Mouse (Mus musculus): ENCODE measurements around the gene Gm44503. TPM values are rescaled to one million over a fixed set of nuclear protein-coding genes. Genes with fewer than 3 reads are reported as not detected.

Gene Gm44503
- polyA plus RNA-seq, 1 experiment, result 0.01 TPM

DNA sequence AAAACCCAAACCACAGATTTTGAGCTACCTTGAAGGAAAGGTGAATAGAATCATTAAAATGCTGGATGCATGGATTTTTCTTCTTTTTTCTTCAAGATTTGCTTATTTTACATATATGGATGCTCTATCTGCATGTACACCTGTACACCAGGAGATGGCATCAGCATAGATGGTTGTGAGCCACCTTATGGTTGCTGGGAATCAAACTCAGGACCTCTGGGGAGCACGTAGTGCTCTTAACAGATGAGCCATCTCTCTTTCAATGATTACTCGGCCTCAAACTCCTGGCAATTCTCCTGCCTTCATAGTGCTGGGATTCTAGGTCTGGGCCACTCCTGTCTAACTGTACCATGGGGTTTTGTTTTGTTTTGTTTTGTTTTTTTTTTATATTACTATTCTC is 24.4 kb downstream of the Gm44503 start:
- Histone ChIP-seq H3K27me3 (ENCODE audit: control insufficient read depth, insufficient read depth, insufficient read length) (no peaks in the 10 kb centered on the region), H3K36me3 (ENCODE audit: control insufficient read depth, insufficient read depth) (no peaks in the 10 kb centered on the region), H3K4me2 (ENCODE audit: low read depth) (no peak overlapping the region), H3ac (ENCODE audit: control insufficient read depth, insufficient read length) (no peak overlapping the region), H3K4me3 (no peak overlapping the region), H3K79me2 (ENCODE audit: control insufficient read depth, insufficient read depth) (no peaks in the 10 kb centered on the region)
- no peak for TF ChIP-seq E2F4 (IDR thresholded peaks at IDR 0.05; ENCODE audit: insufficient read depth)
- no peak for TF ChIP-seq MYOG (IDR thresholded peaks at IDR 0.05; ENCODE audit: control insufficient read depth in 1 of 3, insufficient read depth in 1 of 3, insufficient read length in 2 of 3, low read depth in 2 of 3)

DNA sequence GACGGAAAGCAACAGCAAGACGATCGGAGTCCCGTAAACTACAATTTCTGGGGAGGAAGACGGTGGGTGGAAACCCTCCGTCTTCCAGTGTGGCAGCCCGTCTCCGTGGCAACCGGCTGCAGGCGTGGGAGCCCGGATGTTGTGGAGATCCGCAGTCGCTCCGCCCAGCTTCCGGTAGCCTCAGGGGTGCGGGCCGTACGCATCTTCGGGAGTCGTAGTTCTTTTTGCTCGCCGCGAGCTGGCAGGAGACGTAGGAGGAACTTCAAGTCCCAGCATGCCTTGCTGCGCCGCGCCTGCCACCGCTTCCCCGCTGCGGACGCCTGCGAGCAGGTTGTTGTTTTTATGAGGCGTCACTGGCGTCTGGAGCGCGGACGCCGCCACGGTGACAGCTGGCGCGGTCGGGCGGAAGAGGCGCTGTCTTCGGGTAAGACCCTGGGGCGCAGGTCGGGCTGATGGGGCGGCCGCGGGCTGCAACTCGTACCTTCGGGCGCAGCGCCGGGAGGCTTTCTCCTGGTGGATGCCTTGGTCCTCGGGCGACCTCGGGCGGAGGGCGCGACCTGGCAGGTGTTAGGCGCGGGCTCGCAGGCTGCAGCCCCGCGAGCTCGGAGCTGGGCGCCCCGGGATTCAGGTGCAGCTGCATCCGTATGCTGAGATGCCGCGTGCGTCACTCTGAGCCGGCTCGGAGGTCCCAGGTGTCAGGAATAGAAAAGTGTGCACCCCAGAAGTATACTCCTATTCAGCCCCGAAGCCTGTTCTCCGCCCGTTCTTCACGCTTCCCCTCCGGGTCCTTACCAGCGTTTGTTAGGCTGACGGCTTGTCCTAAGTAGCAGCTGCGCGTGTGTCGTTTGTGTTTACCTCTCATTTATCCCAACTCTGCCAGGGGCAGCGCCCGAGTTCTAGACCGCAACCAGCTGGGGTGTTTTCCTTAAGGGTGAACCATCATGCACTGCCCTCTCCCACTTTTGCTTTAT is 26.9 kb downstream of the Gm44503 start, which contains the start of the genes Ccpg1os and Ccpg1:
Gene Ccpg1os (minus strand): TSS at position 133 of the 971 bp plus-strand sequence.
Gene Ccpg1 (plus strand): TSS at position 180 of the 971 bp plus-strand sequence.
- Histone ChIP-seq H3K4me3 (peak within 1 kb of the TSS; percentile 38), H3ac (ENCODE audit: control insufficient read depth, insufficient read length) (peak within 1 kb of the TSS; percentile 23), H3K36me3 (ENCODE audit: control insufficient read depth, insufficient read depth) (no peaks in the 10 kb centered on the region), H3K79me2 (ENCODE audit: control insufficient read depth, insufficient read depth) (no peaks in the 10 kb centered on the region), H3K4me2 (ENCODE audit: low read depth) (peak within 1 kb of the TSS; percentile 95), H3K27me3 (ENCODE audit: control insufficient read depth, insufficient read depth, insufficient read length) (no peaks in the 10 kb centered on the region)
- no peak for TF ChIP-seq TCF12 (IDR thresholded peaks at IDR 0.05; ENCODE audit: insufficient read depth, poor library complexity, severe bottlenecking)
- TF ChIP-seq REST (IDR thresholded peaks at IDR 0.05; ENCODE audit: insufficient read depth, insufficient read length), result no peak
- TF ChIP-seq MAX (IDR thresholded peaks at IDR 0.05; ENCODE audit: low read depth), result no peak
- no peak for TF ChIP-seq E2F4 (IDR thresholded peaks at IDR 0.05; ENCODE audit: insufficient read depth)
- TF ChIP-seq USF1 (IDR thresholded peaks at IDR 0.05; ENCODE audit: low read depth), result no peak
- TF ChIP-seq MYOD1 (IDR thresholded peaks at IDR 0.05; ENCODE audit: control insufficient read depth in 1 of 3, insufficient read length in 2 of 3, low read depth in 2 of 3), result peak in 2 of 3 experiments; percentile 68 to 77
- peak; percentile 32 to 84 (median 83) for TF ChIP-seq MYOG (IDR thresholded peaks at IDR 0.05; ENCODE audit: control insufficient read depth in 1 of 3, insufficient read depth in 1 of 3, insufficient read length in 2 of 3, low read depth in 2 of 3)
- no peak for TF ChIP-seq CEBPB (IDR thresholded peaks at IDR 0.05; ENCODE audit: insufficient read depth, poor library complexity, severe bottlenecking)
- no peak for TF ChIP-seq SRF (IDR thresholded peaks at IDR 0.05; ENCODE audit: control insufficient read depth, insufficient read length, low read depth)
- TF ChIP-seq POLR2A (IDR thresholded peaks at IDR 0.05; ENCODE audit: insufficient read length, low read depth), result peak; percentile 58
- TF ChIP-seq POLR2AphosphoS2 (IDR thresholded peaks at IDR 0.05; ENCODE audit: insufficient read length, low read depth), result no peak
- TF ChIP-seq TCF3 (IDR thresholded peaks at IDR 0.05; ENCODE audit: insufficient read length, low read depth), result no peak

DNA sequence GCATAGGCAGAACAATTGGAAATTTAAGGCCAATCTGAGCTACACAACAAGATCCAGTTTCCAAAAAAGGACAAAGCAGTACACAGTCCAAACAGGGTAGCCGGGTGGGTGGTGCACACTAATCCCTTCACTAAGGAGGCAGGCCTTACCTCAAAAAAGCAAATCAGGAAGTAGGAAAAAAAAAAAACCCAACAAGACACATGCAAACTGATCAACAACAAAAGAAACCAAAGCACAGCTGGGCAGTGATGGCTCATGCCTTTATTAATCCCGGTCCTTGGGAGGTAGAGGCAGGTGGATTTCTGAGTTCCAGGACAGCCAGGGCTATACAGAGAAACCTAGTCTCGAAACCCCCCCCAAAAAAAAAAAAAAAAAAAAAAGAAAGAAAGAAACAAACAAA is 29.1 kb downstream of the Gm44503 start:
- Histone ChIP-seq H3K4me3 (no peak overlapping the region), H3K36me3 (ENCODE audit: control insufficient read depth, insufficient read depth) (no peaks in the 10 kb centered on the region), H3K79me2 (ENCODE audit: control insufficient read depth, insufficient read depth) (no peaks in the 10 kb centered on the region), H3ac (ENCODE audit: control insufficient read depth, insufficient read length) (no peak overlapping the region), H3K4me2 (ENCODE audit: low read depth) (no peak overlapping the region), H3K27me3 (ENCODE audit: control insufficient read depth, insufficient read depth, insufficient read length) (no peaks in the 10 kb centered on the region)
- TF ChIP-seq CEBPB (IDR thresholded peaks at IDR 0.05; ENCODE audit: insufficient read depth, poor library complexity, severe bottlenecking), result no peak

GRCm38 (mm10) chr9:72988706-72989105 is 30.1 kb downstream of the Gm44503 start:
- no peaks in the 10 kb centered on the region for H3K27me3 ChIP-seq (ENCODE audit: control insufficient read depth, insufficient read depth, insufficient read length)
- no peak for TF ChIP-seq POLR2A (IDR thresholded peaks at IDR 0.05; ENCODE audit: insufficient read length, low read depth)
- TF ChIP-seq CEBPB (IDR thresholded peaks at IDR 0.05; ENCODE audit: insufficient read depth, poor library complexity, severe bottlenecking), result no peak
- no peak for TF ChIP-seq TCF12 (IDR thresholded peaks at IDR 0.05; ENCODE audit: insufficient read depth, poor library complexity, severe bottlenecking)
- no peak for TF ChIP-seq MYOG (IDR thresholded peaks at IDR 0.05; ENCODE audit: control insufficient read depth in 1 of 3, insufficient read depth in 1 of 3, insufficient read length in 2 of 3, low read depth in 2 of 3)

GRCm38 (mm10) chr9:72991420-72991819 is 32.8 kb downstream of the Gm44503 start:
- Histone ChIP-seq H3K27me3 (ENCODE audit: control insufficient read depth, insufficient read depth, insufficient read length) (no peaks in the 10 kb centered on the region), H3ac (ENCODE audit: control insufficient read depth, insufficient read length) (no peak overlapping the region), H3K36me3 (ENCODE audit: control insufficient read depth, insufficient read depth) (no peaks in the 10 kb centered on the region), H3K79me2 (ENCODE audit: control insufficient read depth, insufficient read depth) (no peaks in the 10 kb centered on the region), H3K4me3 (no peak overlapping the region), H3K4me2 (ENCODE audit: low read depth) (no peak overlapping the region)
- TF ChIP-seq MAX (IDR thresholded peaks at IDR 0.05; ENCODE audit: low read depth) (no peak), USF1 (IDR thresholded peaks at IDR 0.05; ENCODE audit: low read depth) (no peak), TCF3 (IDR thresholded peaks at IDR 0.05; ENCODE audit: insufficient read length, low read depth) (no peak), CEBPB (IDR thresholded peaks at IDR 0.05; ENCODE audit: insufficient read depth, poor library complexity, severe bottlenecking) (no peak), SRF (IDR thresholded peaks at IDR 0.05; ENCODE audit: control insufficient read depth, insufficient read length, low read depth) (no peak), TCF12 (IDR thresholded peaks at IDR 0.05; ENCODE audit: insufficient read depth, poor library complexity, severe bottlenecking) (no peak), POLR2A (IDR thresholded peaks at IDR 0.05; ENCODE audit: insufficient read length, low read depth) (no peak), MYOD1 (IDR thresholded peaks at IDR 0.05; ENCODE audit: control insufficient read depth in 1 of 3, insufficient read length in 2 of 3, low read depth in 2 of 3) (no peak), POLR2AphosphoS2 (IDR thresholded peaks at IDR 0.05; ENCODE audit: insufficient read length, low read depth) (no peak), MYOG (IDR thresholded peaks at IDR 0.05; ENCODE audit: control insufficient read depth in 1 of 3, insufficient read depth in 1 of 3, insufficient read length in 2 of 3, low read depth in 2 of 3) (no peak), REST (IDR thresholded peaks at IDR 0.05; ENCODE audit: insufficient read depth, insufficient read length) (no peak), E2F4 (IDR thresholded peaks at IDR 0.05; ENCODE audit: insufficient read depth) (no peak)

More at GRCm38 (mm10) chr9:72988706-72989105, 30.1 kb downstream of the Gm44503 start:
- H3ac ChIP-seq (ENCODE audit: control insufficient read depth, insufficient read length), result no peak overlapping the region
- H3K79me2 ChIP-seq (ENCODE audit: control insufficient read depth, insufficient read depth), result no peaks in the 10 kb centered on the region
- no peak overlapping the region for H3K4me3 ChIP-seq
- no peak overlapping the region for H3K4me2 ChIP-seq (ENCODE audit: low read depth)
- no peaks in the 10 kb centered on the region for H3K36me3 ChIP-seq (ENCODE audit: control insufficient read depth, insufficient read depth)

Measured in myocyte (in vitro differentiated cells).